In genomic region chr6:140492043-140492442, GRCm38 (mm10) we compare ENCODE assay signal across 21 mouse cellular contexts.
DNase-seq lines count a peak whose midpoint lies in the region; ATAC-seq and TF ChIP-seq lines count a peak whose summit lies in the region.
"Had no signal": no experiment of that assay in that cellular context is flagged by ENCODE, and none has a peak within 500 bp of the region (broad histone marks: within the 10 kb centered on the region; RNA-seq: fewer than 3 reads in every experiment).

No protein-coding gene starts in this region.

- peak; percentile 56 to 74 for DNase-seq in cerebellum, adult 2 months
- no peak for DNase-seq in cerebellum, postnatal 14 days
- no peak for DNase-seq in hindbrain, postnatal 0 days (ENCODE audit: low spot score)
- DNase-seq in hindbrain, embryonic 11.5 days (ENCODE audit: low spot score) = no peak
- DNase-seq in thymus, postnatal 36 days = no peak
- DNase-seq: adrenal gland, postnatal 10 days; kidney, postnatal 36 days; lung, adult 18-20 months; retina, postnatal 1 day had no signal

- no peaks in the 10 kb centered on the region for H3K9me3 ChIP-seq in hindbrain, postnatal 0 days (ENCODE audit: low read length)
- no peaks in the 10 kb centered on the region for H3K9me3 ChIP-seq in hindbrain, embryonic 11.5 days (ENCODE audit: control insufficient read depth, low read length)
- no peaks in the 10 kb centered on the region for H3K9me3 ChIP-seq in hindbrain, embryonic 12.5 days (replicated peaks)
- H3K9me3 ChIP-seq: forebrain, embryonic 12.5 days; heart, embryonic 12.5 days; hindbrain, embryonic 15.5 days; stomach, embryonic 15.5 days had no signal

- H3K79me2 ChIP-seq in myocyte (ENCODE audit: control insufficient read depth, insufficient read depth) = no peaks in the 10 kb centered on the region

- no peak overlapping the region for H3ac ChIP-seq in myocyte (ENCODE audit: control insufficient read depth, insufficient read length)

- peak overlapping the region; percentile 25; the same call in 1 of the 2 replicates for H3K27ac ChIP-seq in cerebellum, adult 2 months (ENCODE audit: insufficient read depth, low read length)
- no peak overlapping the region for H3K27ac ChIP-seq in hindbrain, postnatal 0 days
- H3K27ac ChIP-seq in hindbrain, embryonic 11.5 days (ENCODE audit: low read depth, low read length) = no peak overlapping the region
- H3K27ac ChIP-seq in cortical plate, adult 2 months (ENCODE audit: insufficient read depth, low read length) = no peak overlapping the region
- no peak overlapping the region for H3K27ac ChIP-seq in hindbrain, embryonic 12.5 days
- H3K27ac ChIP-seq: stomach, embryonic 15.5 days had no signal

- WGBS in cerebellum, adult 2 months = 12% methylated on average over 6 of the region's 6 CpGs
- 67% methylated on average over 6 of the region's 6 CpGs for WGBS in hindbrain, postnatal 0 days
- 83% methylated on average over 6 of the region's 6 CpGs for WGBS in hindbrain, embryonic 11.5 days
- 81% methylated on average over 6 of the region's 6 CpGs for WGBS in hindbrain, embryonic 12.5 days

- no peak for ATAC-seq in hindbrain, postnatal 0 days
- ATAC-seq in hindbrain, embryonic 11.5 days (ENCODE audit: low FRiP score) = no peak
- ATAC-seq in hindbrain, embryonic 12.5 days (ENCODE audit: low FRiP score) = no peak
- ATAC-seq: activated CD4-positive, CD25-positive, alpha-beta regulatory T cell, adult 4 months; intestine, embryonic 16.5 days; midbrain, embryonic 16.5 days had no signal

- H3K4me3 ChIP-seq in cerebellum, adult 2 months (replicated peaks; ENCODE audit: insufficient read depth, low read depth, low read length) = peak overlapping the region; percentile 49
- no peak overlapping the region for H3K4me3 ChIP-seq in hindbrain, postnatal 0 days (ENCODE audit: low read length)
- no peak overlapping the region for H3K4me3 ChIP-seq in hindbrain, embryonic 11.5 days (ENCODE audit: low read depth, low read length)
- H3K4me3 ChIP-seq in cortical plate, adult 2 months (ENCODE audit: insufficient read depth, low read length) = no peak overlapping the region
- H3K4me3 ChIP-seq in myocyte = no peak overlapping the region
- H3K4me3 ChIP-seq in hindbrain, embryonic 12.5 days = no peak overlapping the region
- H3K4me3 ChIP-seq: forebrain, embryonic 12.5 days; heart, embryonic 12.5 days; hindbrain, embryonic 15.5 days; stomach, embryonic 15.5 days had no signal

- peak; percentile 29; the same call in 1 of the 2 replicates for TF ChIP-seq POLR2A in cerebellum, adult 2 months (IDR thresholded peaks at IDR 0.05; ENCODE audit: borderline replicate concordance, insufficient read depth, low read length)
- TF ChIP-seq POLR2A in cortical plate, adult 2 months (IDR thresholded peaks at IDR 0.05; ENCODE audit: extremely low read depth, insufficient read depth, low read length) = peak; percentile 67
- TF ChIP-seq POLR2A in myocyte (IDR thresholded peaks at IDR 0.05; ENCODE audit: insufficient read length, low read depth) = no peak

- peak overlapping the region; percentile 4; the same call in 1 of the 2 replicates for H3K4me2 ChIP-seq in hindbrain, postnatal 0 days (ENCODE audit: low read depth, low read length)
- H3K4me2 ChIP-seq in hindbrain, embryonic 11.5 days (replicated peaks; ENCODE audit: low read depth, low read length) = no peak overlapping the region
- no peak overlapping the region for H3K4me2 ChIP-seq in myocyte (ENCODE audit: low read depth)
- no peak overlapping the region for H3K4me2 ChIP-seq in hindbrain, embryonic 12.5 days (replicated peaks)
- H3K4me2 ChIP-seq: forebrain, embryonic 12.5 days; heart, embryonic 12.5 days; liver, embryonic 11.5 days; stomach, embryonic 15.5 days had no signal

- H3K27me3 ChIP-seq in cerebellum, adult 2 months (ENCODE audit: control insufficient read depth, insufficient read depth, low read length) = no peaks in the 10 kb centered on the region
- no peaks in the 10 kb centered on the region for H3K27me3 ChIP-seq in hindbrain, postnatal 0 days (ENCODE audit: insufficient read depth, low read length)
- no peaks in the 10 kb centered on the region for H3K27me3 ChIP-seq in hindbrain, embryonic 11.5 days (ENCODE audit: control insufficient read depth, insufficient read depth, low read length)
- H3K27me3 ChIP-seq in myocyte (ENCODE audit: control insufficient read depth, insufficient read depth, insufficient read length) = no peaks in the 10 kb centered on the region
- H3K27me3 ChIP-seq in hindbrain, embryonic 12.5 days = no peaks in the 10 kb centered on the region
- H3K27me3 ChIP-seq: forebrain, embryonic 12.5 days; heart, embryonic 12.5 days; hindbrain, embryonic 15.5 days; stomach, embryonic 15.5 days had no signal

- no peaks in the 10 kb centered on the region for H3K36me3 ChIP-seq in hindbrain, postnatal 0 days (ENCODE audit: insufficient read depth, low read length)
- H3K36me3 ChIP-seq in hindbrain, embryonic 11.5 days (ENCODE audit: control insufficient read depth, insufficient read depth, low read length) = no peaks in the 10 kb centered on the region
- H3K36me3 ChIP-seq in myocyte (ENCODE audit: control insufficient read depth, insufficient read depth) = no peaks in the 10 kb centered on the region
- no peaks in the 10 kb centered on the region for H3K36me3 ChIP-seq in hindbrain, embryonic 12.5 days
- H3K36me3 ChIP-seq: forebrain, embryonic 12.5 days; G1E; heart, embryonic 12.5 days; hindbrain, embryonic 15.5 days; stomach, embryonic 15.5 days had no signal

- H3K4me1 ChIP-seq in cerebellum, adult 2 months (ENCODE audit: control insufficient read depth, insufficient read depth, low read length) = peaks cover 16% of the 10 kb centered on the region
- H3K4me1 ChIP-seq in hindbrain, postnatal 0 days (ENCODE audit: insufficient read depth, low read length) = peaks cover 8% of the 10 kb centered on the region; the same call in 1 of the 2 replicates
- no peaks in the 10 kb centered on the region for H3K4me1 ChIP-seq in hindbrain, embryonic 11.5 days (replicated peaks; ENCODE audit: control insufficient read depth, insufficient read depth, low read length)
- H3K4me1 ChIP-seq in cortical plate, adult 2 months (ENCODE audit: control insufficient read depth, insufficient read depth, low read length) = peaks cover 7% of the 10 kb centered on the region; the same call in 1 of the 2 replicates
- H3K4me1 ChIP-seq in hindbrain, embryonic 12.5 days = peaks cover 11% of the 10 kb centered on the region

- H3K9ac ChIP-seq in hindbrain, postnatal 0 days (replicated peaks; ENCODE audit: low read length) = no peak overlapping the region
- no peak overlapping the region for H3K9ac ChIP-seq in hindbrain, embryonic 11.5 days (ENCODE audit: low read depth, low read length)
- no peak overlapping the region for H3K9ac ChIP-seq in hindbrain, embryonic 12.5 days
- H3K9ac ChIP-seq: forebrain, embryonic 12.5 days; heart, embryonic 12.5 days; hindbrain, embryonic 15.5 days; stomach, embryonic 15.5 days had no signal

- TF ChIP-seq CTCF in cerebellum, adult 2 months (IDR thresholded peaks at IDR 0.05; ENCODE audit: borderline replicate concordance, insufficient read depth, low read depth, low read length) = no peak
- no peak for TF ChIP-seq CTCF in hindbrain, postnatal 0 days (IDR thresholded peaks at IDR 0.05; ENCODE audit: low read depth)
- TF ChIP-seq CTCF in cortical plate, adult 2 months (IDR thresholded peaks at IDR 0.05; ENCODE audit: extremely low read depth, insufficient read depth, low read length) = no peak

TF ChIP-seq in myocyte, 11 proteins besides CTCF, POLR2A, EP300 and RAD21:
- TF ChIP-seq USF1 (IDR thresholded peaks at IDR 0.05; ENCODE audit: low read depth) = peak; percentile 40
- no peak for TF ChIP-seq TCF12 (IDR thresholded peaks at IDR 0.05; ENCODE audit: insufficient read depth, poor library complexity, severe bottlenecking)

Comparison
In these comparisons a context has a peak if more than half of its experiments do, and no peak if none do; other contexts are left out.
1. DNase-seq: peak in cerebellum, adult 2 months (2 of 2); none in cerebellum, postnatal 14 days (0 of 2), hindbrain, postnatal 0 days (single experiment), hindbrain, embryonic 11.5 days (single experiment) and thymus, postnatal 36 days (0 of 2).